Comparison of ENCODE assay signal across 8 mouse cellular contexts in the genomic region with DNA sequence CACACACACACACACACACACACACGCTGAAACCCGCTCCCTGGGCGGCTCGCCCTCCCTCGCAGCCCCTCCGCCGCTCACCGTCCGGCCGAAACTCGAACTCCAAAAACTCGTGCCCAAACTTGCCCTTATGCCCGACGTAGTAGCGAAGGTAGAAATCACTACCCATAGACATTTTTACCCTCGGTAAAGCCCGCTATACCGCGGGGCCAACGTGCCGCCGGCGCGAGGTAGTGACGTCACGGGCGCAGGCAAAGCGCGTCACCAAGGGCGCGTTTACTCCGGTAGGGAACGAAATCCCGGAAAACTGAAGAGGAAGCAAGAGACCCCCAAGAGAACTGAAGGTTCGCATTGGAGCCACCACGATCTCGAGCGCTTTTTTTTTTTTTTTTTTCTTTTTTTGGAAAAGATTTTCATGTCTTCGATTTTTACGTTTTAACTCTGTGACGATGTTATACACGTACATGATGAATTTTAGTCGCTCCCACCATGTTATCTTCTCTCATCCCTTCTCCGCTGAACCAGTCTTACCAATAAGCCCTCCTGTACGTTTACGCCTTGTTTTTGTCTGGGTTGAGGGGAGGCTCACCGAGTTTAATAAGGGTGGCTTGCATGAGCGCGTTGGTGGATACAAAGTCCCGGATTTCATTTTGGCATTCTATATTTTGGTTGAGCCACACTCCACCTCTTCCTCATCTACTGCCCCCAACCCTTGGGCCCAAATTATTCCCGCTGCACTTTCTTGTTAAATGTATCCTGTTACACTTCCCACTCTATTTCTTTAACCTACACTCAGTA. TPM values are rescaled to one million over a fixed set of nuclear protein-coding genes. Genes with fewer than 3 reads are reported as not detected.
DNase-seq lines count a peak whose midpoint lies in the region; ATAC-seq lines count a peak whose summit lies in the region.

A gene (minus strand): TSS at position 254 of the 798 bp plus-strand sequence.

- no peaks in the 10 kb centered on the region for H3K27me3 ChIP-seq in intestine, embryonic 14.5 days (replicated peaks; ENCODE audit: control insufficient read depth, insufficient read depth, low read length)

- peak; percentile 85 for ATAC-seq in intestine, embryonic 14.5 days (replicated peaks; ENCODE audit: low FRiP score, low TSS enrichment, low read depth)
- ATAC-seq in megakaryocyte progenitor cell, adult 5-6 weeks (replicated peaks; ENCODE audit: poor library complexity): peak; percentile 87

- H3K4me1 ChIP-seq in intestine, embryonic 14.5 days (replicated peaks; ENCODE audit: control insufficient read depth, insufficient read depth, low read length): peaks cover 5% of the 10 kb centered on the region; the same call in 1 of the 2 replicates

- no peaks in the 10 kb centered on the region for H3K9me3 ChIP-seq in intestine, embryonic 14.5 days (ENCODE audit: control insufficient read depth, low read length)

- peak within 1 kb of the TSS; percentile 89 for H3K9ac ChIP-seq in intestine, embryonic 14.5 days (ENCODE audit: low read length)

- peak within 1 kb of the TSS; percentile 60 for H3K27ac ChIP-seq in intestine, embryonic 14.5 days (ENCODE audit: low read depth)

- peaks cover 9% of the 10 kb centered on the region for H3K36me3 ChIP-seq in intestine, embryonic 14.5 days (ENCODE audit: control insufficient read depth, insufficient read depth, low read length)

- 1% methylated on average over 48 of the region's 51 CpGs for WGBS in intestine, embryonic 14.5 days

- peak; percentile 88 for DNase-seq in adrenal gland, adult 2 months
- DNase-seq in embryo, embryonic 11 days: peak; percentile 87
- peak; percentile 67 for DNase-seq in gastrocnemius, postnatal 25 days
- DNase-seq in intestine, embryonic 14.5 days (ENCODE audit: low spot score): peak; percentile 98
- DNase-seq in left cerebral cortex, postnatal 10 days (ENCODE audit: extremely low spot score in 1 of 2, low spot score in 2 of 2): peak; percentile 81 to 92
- DNase-seq in right cerebral cortex, postnatal 10 days (ENCODE audit: low spot score in 2 of 2): peak; percentile 87 to 93
- DNase-seq in urinary bladder, postnatal 14 days (ENCODE audit: low spot score): peak; percentile 88

- peak within 1 kb of the TSS; percentile 74 for H3K4me3 ChIP-seq in intestine, embryonic 14.5 days (ENCODE audit: low read depth, low read length)

- intact Hi-C loops in left cerebral cortex, postnatal 10 days (cut with DNase I): no loop called here

- H3K4me2 ChIP-seq in intestine, embryonic 14.5 days (ENCODE audit: low read length): peak within 1 kb of the TSS; percentile 79

RNA-seq across cellular contexts. Expression of the gene that starts here (rescaled TPM):
- total RNA-seq in adrenal gland, adult 2 months (2021): 1 to 10 TPM; 8.1 to 9.2 TPM
- polyA plus RNA-seq in adrenal gland, adult 2 months (2012; rRNA removed): not detected in 2 replicates
- total RNA-seq in gastrocnemius, postnatal 25 days (2021): 1 to 10 TPM; 3.9 to 4.0 TPM
- polyA plus RNA-seq in intestine, embryonic 14.5 days (2014; fragmentation: Nextera tagmentation; extraction: Ambion mirVana): 59.5 and 68.4 TPM in 2 replicates
- 10 to 100 TPM; 12.7 to 12.8 TPM for total RNA-seq in left cerebral cortex, postnatal 10 days (2021)
- total RNA-seq in megakaryocyte progenitor cell, adult 5-6 weeks (2015): 47.2 and 52.3 TPM in 2 replicates
- 43.9 and 51.9 TPM in 2 replicates for total RNA-seq in megakaryocyte progenitor cell, adult 5-6 weeks (2017)

Comparison
In these comparisons a context has a peak if more than half of its experiments do, and no peak if none do; other contexts are left out.
1. Peak in every context shown above with its lines: DNase-seq, ATAC-seq, H3K4me3 ChIP-seq and H3K27ac ChIP-seq.
2. RNA of the gene that starts here (polyA plus RNA-seq): 59.5 to 68.4 TPM in intestine, embryonic 14.5 days; not detected in adrenal gland, adult 2 months; every median in the first group is over 10 times any median in the second.